Mouse (Mus musculus) megakaryocyte, adult 5-6 weeks (primary cell): ENCODE data around the gene Ovca2. TPM values are rescaled to one million over a fixed set of nuclear protein-coding genes. Genes with fewer than 3 reads are reported as not detected.

Experiments used
- ATAC-seq: 2 replicates; pipeline ENCODE4 v1.8.0; 2016; ENCODE audit warnings: mild to moderate bottlenecking, inconsistent platforms; ENCODE audit not compliant: poor library complexity, severe bottlenecking
- total RNA-seq, 2 experiments: library from RNA; stranded (forward) in 1 of 2; stranded (reverse) in 1 of 2; fragments of 153-499, 151-499 nt in 1 of 2; fragments of 221-1000, 200-1000 nt in 1 of 2; gene quantifications; 2 replicates each; pipeline versions ENCODE4 v1.2.3 to v1.2.4; 2015 to 2017

Gene Ovca2
- total RNA-seq, 2 experiments from 2014 or later: 7.8 to 11.5 TPM

DNA sequence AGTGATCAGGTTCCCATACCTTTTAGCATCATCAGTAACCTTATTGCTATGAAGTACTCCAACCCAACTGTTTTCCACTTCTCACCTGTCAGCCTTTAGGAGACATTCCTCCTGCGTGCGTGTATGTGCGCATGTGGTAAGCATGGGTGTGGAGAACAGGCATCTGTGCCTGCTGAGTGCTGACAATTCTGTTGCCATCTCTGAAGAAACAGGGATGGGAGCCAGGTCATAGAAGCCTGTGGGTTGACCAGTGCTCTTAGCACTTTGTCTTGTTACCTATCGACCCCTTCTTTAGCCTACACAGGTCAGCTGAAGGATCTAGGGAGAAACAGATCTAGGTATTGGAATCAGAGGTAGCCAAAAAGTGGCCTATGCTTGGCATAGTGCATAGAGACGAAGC, 45.2 kb downstream of the Ovca2 start:
- no peak for ATAC-seq

DNA sequence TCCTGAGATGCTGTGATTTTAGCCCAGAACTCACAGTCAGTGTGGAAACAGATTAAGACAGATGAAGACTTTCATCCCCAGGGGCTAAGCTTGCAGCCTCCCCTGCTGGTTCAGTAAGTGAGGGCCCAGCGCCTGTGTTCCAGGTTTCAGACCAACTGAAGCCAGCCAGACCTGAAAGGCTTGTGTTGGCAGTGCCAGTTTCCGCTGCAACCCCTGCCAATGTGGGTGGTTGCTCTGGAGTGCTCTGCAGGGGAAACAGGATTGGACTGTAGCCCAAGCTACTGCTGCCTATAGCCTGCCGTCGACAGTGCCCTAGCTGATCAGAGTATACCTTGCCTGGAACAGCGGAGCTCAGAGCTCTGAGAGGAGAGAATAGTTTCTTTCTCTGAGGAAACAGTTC, 46.4 kb downstream of the Ovca2 start:
- no peak for ATAC-seq

DNA sequence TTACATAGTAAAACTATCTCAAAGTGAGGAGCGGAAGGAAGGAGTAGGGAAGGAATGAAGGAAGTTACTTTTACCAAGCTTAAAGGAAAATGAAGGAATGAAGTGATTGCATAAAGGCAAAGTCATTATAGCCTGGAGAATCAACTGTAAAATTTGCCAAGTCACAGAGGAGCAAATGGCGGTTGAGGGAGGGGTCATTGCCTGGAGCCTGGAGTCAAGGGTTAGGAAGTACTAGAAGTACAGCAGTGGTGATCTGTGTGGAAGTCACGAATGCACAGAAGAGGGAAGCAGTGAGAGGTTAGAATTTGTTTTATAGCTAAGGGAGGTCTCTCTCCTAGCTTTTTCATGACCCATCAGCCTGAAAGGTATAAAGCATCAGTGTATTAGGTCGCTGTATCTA, 47.3 kb downstream of the Ovca2 start:
- ATAC-seq: no peak

DNA sequence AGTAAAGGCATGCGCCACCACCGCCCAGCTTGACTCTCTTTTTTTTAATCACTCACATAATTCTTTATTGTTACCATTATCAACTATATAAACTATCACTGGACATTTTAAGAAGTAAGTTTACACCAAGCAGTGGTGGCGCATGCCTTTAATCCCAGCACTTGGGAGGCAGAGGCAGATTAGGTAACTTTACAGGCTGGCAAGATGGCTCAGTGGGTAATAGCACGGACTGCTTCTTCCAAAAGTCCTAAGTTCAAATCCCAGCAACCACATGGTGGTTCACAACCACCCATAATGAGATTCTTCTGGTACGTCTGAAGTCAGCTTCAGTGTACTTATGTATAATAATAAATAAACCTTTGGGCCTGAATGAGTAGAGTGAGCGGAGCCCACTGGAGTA, 49.2 kb downstream of the Ovca2 start:
- no peak for ATAC-seq

DNA sequence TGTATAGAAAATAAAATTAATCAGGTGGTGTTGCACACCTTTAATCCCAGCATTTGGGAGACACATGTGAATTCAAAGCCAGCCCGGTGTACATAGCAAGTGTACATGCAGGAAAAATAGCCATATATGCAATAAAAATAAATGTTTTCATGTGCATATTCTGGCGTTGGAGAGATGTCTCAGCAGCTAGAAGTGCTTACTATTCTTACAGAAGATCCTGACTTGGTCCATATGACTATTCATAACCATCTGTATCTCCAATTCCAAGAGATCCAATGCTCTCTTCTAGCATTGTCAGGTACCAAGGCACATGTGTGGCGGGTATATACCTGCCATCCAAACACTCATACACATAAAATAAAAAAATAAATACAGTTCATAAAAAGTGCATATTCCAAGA, 52.3 kb downstream of the Ovca2 start:
- no peak for ATAC-seq

Other genes starting within 250 kb of the Ovca2 start
- gene Hic1, start 9.3 kb downstream of the Ovca2 start, total RNA-seq (2015): 0.14 TPM in 1 of 2 replicates, not detected in the other
- 0.04 and 0.07 TPM in 2 replicates for gene Hic1, start 9.3 kb downstream of the Ovca2 start, total RNA-seq (2017)
- 0.52 and 1.3 TPM in 2 replicates for gene Dph1, start 12.4 kb upstream of the Ovca2 start, total RNA-seq (2015)
- gene Dph1, start 12.4 kb upstream of the Ovca2 start, total RNA-seq (2017): 1.8 and 2.0 TPM in 2 replicates
- gene Rtn4rl1, start 14.9 kb upstream of the Ovca2 start, total RNA-seq (2015): 1.2 and 1.3 TPM in 2 replicates
- 0.08 and 0.81 TPM in 2 replicates for gene Rtn4rl1, start 14.9 kb upstream of the Ovca2 start, total RNA-seq (2017)
- gene Rpa1, start 169.5 kb upstream of the Ovca2 start, total RNA-seq (2015): 37.2 and 37.6 TPM in 2 replicates
- gene Rpa1, start 169.5 kb upstream of the Ovca2 start, total RNA-seq (2017): 126 and 129 TPM in 2 replicates
- 1.9 and 4.9 TPM in 2 replicates for gene Smyd4, start 169.6 kb upstream of the Ovca2 start, total RNA-seq (2015)
- 6.5 and 12.7 TPM in 2 replicates for gene Smyd4, start 169.6 kb upstream of the Ovca2 start, total RNA-seq (2017)
- gene Serpinf1, start 243.9 kb upstream of the Ovca2 start, total RNA-seq (2015): 26.5 and 30.8 TPM in 2 replicates
- 36.2 and 39.2 TPM in 2 replicates for gene Serpinf1, start 243.9 kb upstream of the Ovca2 start, total RNA-seq (2017)